Mouse (Mus musculus): ENCODE results near the gene Negr1. TPM values are rescaled to one million over a fixed set of nuclear protein-coding genes. Genes with fewer than 3 reads are reported as not detected.

Negr1 gene
- total and polyA plus RNA-seq, 3 experiments = not detected

GRCm38 (mm10) chr3:157198659-157199058 lies 637.1 kb downstream of the Negr1 start:
- Histone ChIP-seq H3K27me3 (replicated peaks) (no peaks in the 10 kb centered on the region), H3K9me3 (replicated peaks; ENCODE audit: low read length) (no peaks in the 10 kb centered on the region), H3K4me1 (ENCODE audit: control insufficient read depth in 1 of 2, insufficient read depth in 2 of 2) (no peaks in the 10 kb centered on the region), H3K4me3 (replicated peaks in 1 of 3; ENCODE audit: low read depth in 2 of 3, low read length in 2 of 3, poor library complexity in 1 of 3) (no peak overlapping the region), H3K4me2 (ENCODE audit: insufficient read depth, low read depth, poor library complexity, severe bottlenecking) (no peak overlapping the region), H3K79me2 (replicated peaks; ENCODE audit: control insufficient read depth, extremely low read depth, insufficient read depth, poor library complexity, severe bottlenecking) (no peaks in the 10 kb centered on the region), H3K27ac (ENCODE audit: insufficient read depth, low read depth) (no peak overlapping the region), H3K36me3 (replicated peaks in 1 of 2; ENCODE audit: control insufficient read depth in 1 of 2, insufficient read depth in 1 of 2, low read length in 1 of 2) (no peaks in the 10 kb centered on the region), H3K9ac (ENCODE audit: insufficient read depth, low read depth) (no peak overlapping the region)
- peak; percentile 48 for DNase-seq (ENCODE audit: extremely low read depth)
- TF ChIP-seq CTCF (conservative IDR thresholded peaks at IDR 0.05 in 1 of 2, IDR thresholded peaks at IDR 0.05 in 1 of 2; ENCODE audit: low read depth in 2 of 2, low read length in 2 of 2) = peak; percentile 38 to 64; a peak in 3 of 4 replicates
- TF ChIP-seq ZMIZ1 (IDR thresholded peaks at IDR 0.05; ENCODE audit: low read depth, low read length) = no peak
- peak; percentile 61 for TF ChIP-seq SMC3 (IDR thresholded peaks at IDR 0.05; ENCODE audit: low read depth, low read length)
- TF ChIP-seq RAD21 (IDR thresholded peaks at IDR 0.05; ENCODE audit: low read depth, low read length) = peak; percentile 40
- dilution Hi-C loops (cut with MboI; ENCODE audit: extremely low pct_ligation_motif_present, extremely low pct_unique_long_range_greater_than_20kb, low sequenced_read_pairs) = no loop called here
- in situ Hi-C loops (cut with MboI; ENCODE audit: low pct_ligation_motif_present, low pct_unique_long_range_greater_than_20kb, low sequenced_read_pairs) = no loop called here

- H3K4me3 ChIP-seq (replicated peaks in 1 of 3; ENCODE audit: low read depth in 2 of 3, low read length in 2 of 3, poor library complexity in 1 of 3) = no peak overlapping the region
- TF ChIP-seq MXI1 (IDR thresholded peaks at IDR 0.05; ENCODE audit: low read depth, low read length) (no peak), TBP (conservative IDR thresholded peaks at IDR 0.05; ENCODE audit: low read depth, low read length) (no peak), USF1 (IDR thresholded peaks at IDR 0.05; ENCODE audit: low read depth, low read length) (no peak), JUND (conservative IDR thresholded peaks at IDR 0.05; ENCODE audit: low read depth, low read length) (no peak), ZC3H11A (IDR thresholded peaks at IDR 0.05; ENCODE audit: low read depth, low read length) (no peak), ZKSCAN1 (IDR thresholded peaks at IDR 0.05; ENCODE audit: borderline replicate concordance, low read depth, low read length) (no peak), MAX (IDR thresholded peaks at IDR 0.05; ENCODE audit: low read length) (no peak), CHD1 (IDR thresholded peaks at IDR 0.05; ENCODE audit: low read depth, low read length) (no peak), USF2 (conservative IDR thresholded peaks at IDR 0.05; ENCODE audit: low read depth, low read length) (no peak), MAFK (IDR thresholded peaks at IDR 0.05; ENCODE audit: insufficient replicate concordance, low read length) (no peak), CTCF (conservative IDR thresholded peaks at IDR 0.05 in 1 of 2, IDR thresholded peaks at IDR 0.05 in 1 of 2; ENCODE audit: low read depth in 2 of 2, low read length in 2 of 2) (no peak), MAZ (IDR thresholded peaks at IDR 0.05; ENCODE audit: low read depth, low read length) (no peak), SIN3A (IDR thresholded peaks at IDR 0.05; ENCODE audit: low read length) (no peak), RCOR1 (conservative IDR thresholded peaks at IDR 0.05; ENCODE audit: low read depth, low read length) (no peak), ZMIZ1 (IDR thresholded peaks at IDR 0.05; ENCODE audit: low read depth, low read length) (no peak), KAT2A (IDR thresholded peaks at IDR 0.05; ENCODE audit: insufficient replicate concordance, low read length) (no peak), NRF1 (IDR thresholded peaks at IDR 0.05; ENCODE audit: low read depth, low read length) (no peak)
- in situ Hi-C loops (cut with MboI; ENCODE audit: low pct_ligation_motif_present, low pct_unique_long_range_greater_than_20kb, low sequenced_read_pairs) = no loop called here
These were observed 640.1 kb downstream of the Negr1 start for GRCm38 (mm10) chr3:157201726-157202125.

More at GRCm38 (mm10) chr3:157201726-157202125, 640.1 kb downstream of the Negr1 start:
- dilution Hi-C loops (cut with MboI; ENCODE audit: extremely low pct_ligation_motif_present, extremely low pct_unique_long_range_greater_than_20kb, low sequenced_read_pairs) = no loop called here
- DNase-seq (ENCODE audit: extremely low read depth) = no peak
- Histone ChIP-seq H3K9me3 (replicated peaks; ENCODE audit: low read length) (no peaks in the 10 kb centered on the region), H3K4me2 (ENCODE audit: insufficient read depth, low read depth, poor library complexity, severe bottlenecking) (no peak overlapping the region), H3K36me3 (replicated peaks in 1 of 2; ENCODE audit: control insufficient read depth in 1 of 2, insufficient read depth in 1 of 2, low read length in 1 of 2) (no peaks in the 10 kb centered on the region), H3K27me3 (replicated peaks) (no peaks in the 10 kb centered on the region), H3K79me2 (replicated peaks; ENCODE audit: control insufficient read depth, extremely low read depth, insufficient read depth, poor library complexity, severe bottlenecking) (no peaks in the 10 kb centered on the region), H3K9ac (ENCODE audit: insufficient read depth, low read depth) (no peak overlapping the region), H3K27ac (ENCODE audit: insufficient read depth, low read depth) (no peak overlapping the region), H3K4me1 (ENCODE audit: control insufficient read depth in 1 of 2, insufficient read depth in 2 of 2) (no peaks in the 10 kb centered on the region)
